Mouse (Mus musculus): ENCODE data around the gene Zfp850.
"Not testable (repeated sequence)": the region's sequence is repeated elsewhere in the genome, so short reads cannot be mapped to it uniquely, and the experiment has no call there.

Zfp850 gene

GRCm38 (mm10) chr7:28013549-28014444 is at the start of gene Zfp850:
Zfp850 (minus strand) TSS chr7:28014115.
- peak; percentile 67 for DNase-seq (ENCODE audit: low read depth, low spot score)

GRCm38 (mm10) chr7:28059972-28060371 is 46.1 kb upstream of the Zfp850 start:
- DNase-seq (ENCODE audit: low read depth, low spot score) = no peak

GRCm38 (mm10) chr7:28053046-28053930 is 39.4 kb upstream of the Zfp850 start:
- DNase-seq (ENCODE audit: low read depth, low spot score) = peak; percentile 38

- DNase-seq (ENCODE audit: low read depth, low spot score) = no peak
Measured at GRCm38 (mm10) chr7:28050584-28050983, 36.7 kb upstream of the Zfp850 start.

GRCm38 (mm10) chr7:28049476-28050409 is 35.8 kb upstream of the Zfp850 start, which contains the start of gene Psmc4:
Psmc4 (minus strand) TSS chr7:28050101.
- DNase-seq (ENCODE audit: low read depth, low spot score) = peak; percentile 97

- peak; percentile 11 for DNase-seq (ENCODE audit: low read depth, low spot score)
Measured at GRCm38 (mm10) chr7:28044524-28044923, 30.6 kb upstream of the Zfp850 start.

- DNase-seq (ENCODE audit: low read depth, low spot score) = peak; percentile 11
Measured at GRCm38 (mm10) chr7:28014445-28014810, 513 bp upstream of the Zfp850 start.

- no peak for DNase-seq (ENCODE audit: low read depth, low spot score)
Measured at GRCm38 (mm10) chr7:28010271-28010670, 3.6 kb downstream of the Zfp850 start.

- DNase-seq (ENCODE audit: low read depth, low spot score) = no peak
Measured at GRCm38 (mm10) chr7:27982197-27982596, 31.7 kb downstream of the Zfp850 start.

- peak; percentile 82 for DNase-seq (ENCODE audit: low read depth, low spot score)
Measured at GRCm38 (mm10) chr7:27978683-27979528, 35.0 kb downstream of the Zfp850 start, which contains the start of gene Zfp780b. Zfp780b (minus strand) TSS chr7:27979171.

- not testable (repeated sequence) for DNase-seq (ENCODE audit: low read depth, low spot score)
Measured at GRCm38 (mm10) chr7:27949451-27949850, 64.5 kb downstream of the Zfp850 start.

- not testable (repeated sequence) for DNase-seq (ENCODE audit: low read depth, low spot score)
Measured at GRCm38 (mm10) chr7:27941869-27942268, 72.0 kb downstream of the Zfp850 start.
